Mouse (Mus musculus): Measurements from ENCODE around the gene Srgap2.

DNA sequence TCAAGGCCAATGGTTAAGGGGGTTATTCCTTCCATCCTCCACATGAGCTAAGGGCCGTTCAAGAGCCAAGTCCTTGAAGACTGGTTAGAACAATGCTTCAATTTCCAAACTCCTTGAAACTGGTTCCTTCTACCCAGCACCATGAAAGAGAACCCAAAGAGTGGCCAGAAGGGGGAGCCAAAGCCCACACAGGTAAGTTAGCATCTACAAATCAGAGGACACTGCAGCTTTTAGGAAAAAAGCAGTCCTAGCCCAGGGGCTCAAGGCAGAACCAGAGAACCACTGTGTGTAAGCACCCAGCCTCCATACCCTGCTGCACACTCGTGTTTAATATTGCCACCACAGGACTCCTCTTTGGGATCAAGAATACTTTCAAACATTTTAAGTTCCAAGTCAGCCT is 236.5 kb downstream of the Srgap2 start:
- TF ChIP-seq CTCF (IDR thresholded peaks at IDR 0.05; ENCODE audit: low read depth, low read length) (peak; percentile 52), POLR2A (IDR thresholded peaks at IDR 0.05; ENCODE audit: borderline replicate concordance, low read depth, low read length) (no peak)

All from bone marrow macrophage, adult 2 months (primary cell).